Mouse (Mus musculus): ENCODE data around the gene Kctd21. TPM values are rescaled to one million over a fixed set of nuclear protein-coding genes. Genes with fewer than 3 reads are reported as not detected.
A peak's percentile ranks its signal among the peaks of the same experiment; 100 is the strongest.

Kctd21 gene
- polyA plus RNA-seq, 1 experiment from 2014 or later = 5.3 TPM

GRCm38 (mm10) chr7:97375906-97376305 is 43.8 kb downstream of the Kctd21 start:
- no peak overlapping the region for H3K4me2 ChIP-seq
- no peaks in the 10 kb centered on the region for H3K9me3 ChIP-seq (replicated peaks)
- no peak overlapping the region for H3K27ac ChIP-seq
- WGBS = 78% methylated on average over 2 of the region's 2 CpGs
- no peak overlapping the region for H3K4me3 ChIP-seq
- no peak overlapping the region for H3K9ac ChIP-seq
- no peaks in the 10 kb centered on the region for H3K27me3 ChIP-seq
- ATAC-seq = no peak
- peaks cover 12% of the 10 kb centered on the region for H3K4me1 ChIP-seq
- peaks cover 57% of the 10 kb centered on the region for H3K36me3 ChIP-seq (ENCODE audit: poor library complexity, severe bottlenecking)

DNA sequence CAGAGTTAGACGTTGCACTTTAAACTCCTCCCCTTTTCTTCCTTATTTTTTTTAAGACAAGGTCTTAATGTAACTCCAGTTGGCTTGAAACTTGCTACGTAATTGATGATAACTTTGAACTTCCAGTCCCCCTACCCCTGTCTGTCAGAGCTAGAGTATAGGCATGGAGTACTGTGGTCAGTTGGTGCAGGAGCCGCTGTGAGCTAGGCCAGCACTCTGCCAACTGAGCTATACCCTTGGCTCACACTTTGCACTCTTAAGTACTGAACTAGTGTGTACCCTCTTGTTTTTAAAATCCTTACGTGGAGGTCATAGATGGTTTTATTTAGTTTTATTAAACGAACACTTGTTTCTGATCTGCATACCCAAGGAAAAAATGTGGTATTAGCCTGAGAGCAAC is 47.2 kb downstream of the Kctd21 start:
- H3K9me3 ChIP-seq (replicated peaks) = no peaks in the 10 kb centered on the region
- no peak for ATAC-seq
- no peak overlapping the region for H3K27ac ChIP-seq
- no peak overlapping the region for H3K4me3 ChIP-seq
- H3K4me2 ChIP-seq = no peak overlapping the region
- H3K27me3 ChIP-seq = no peaks in the 10 kb centered on the region
- H3K4me1 ChIP-seq = no peaks in the 10 kb centered on the region
- WGBS = 97% methylated on average over 5 of the region's 5 CpGs
- no peak overlapping the region for H3K9ac ChIP-seq
- H3K36me3 ChIP-seq (ENCODE audit: poor library complexity, severe bottlenecking) = peaks cover 82% of the 10 kb centered on the region

GRCm38 (mm10) chr7:97380500-97381123 is 48.5 kb downstream of the Kctd21 start:
- no peaks in the 10 kb centered on the region for H3K4me1 ChIP-seq
- H3K9me3 ChIP-seq (replicated peaks) = no peaks in the 10 kb centered on the region
- WGBS = 92% methylated on average over 5 of the region's 5 CpGs
- H3K4me3 ChIP-seq = no peak overlapping the region
- no peak overlapping the region for H3K4me2 ChIP-seq
- H3K27me3 ChIP-seq = no peaks in the 10 kb centered on the region
- ATAC-seq = no peak
- no peak overlapping the region for H3K9ac ChIP-seq
- H3K27ac ChIP-seq = no peak overlapping the region
- H3K36me3 ChIP-seq (ENCODE audit: poor library complexity, severe bottlenecking) = peaks cover 82% of the 10 kb centered on the region

DNA sequence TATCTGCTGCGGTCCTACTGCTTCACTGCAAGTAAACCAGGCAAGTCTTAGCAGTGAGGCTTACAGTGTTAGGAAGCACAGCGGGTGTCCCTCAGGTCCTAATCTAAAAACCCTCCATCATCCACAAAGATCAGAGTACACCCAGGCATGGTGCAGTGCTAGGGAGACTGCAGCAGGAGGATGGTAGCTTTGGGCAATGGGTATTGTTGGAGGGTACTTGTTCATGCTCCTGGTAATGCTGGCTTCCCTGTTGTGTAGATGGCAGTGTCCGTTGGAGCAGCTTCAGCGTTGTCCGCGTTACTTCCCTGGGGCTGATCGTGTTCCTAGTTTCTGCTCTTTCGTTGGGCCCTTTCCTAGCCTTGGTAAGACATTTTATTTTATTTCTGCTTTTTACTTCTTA is 50.5 kb downstream of the Kctd21 start:
- Histone ChIP-seq H3K27me3 (no peaks in the 10 kb centered on the region), H3K4me1 (0 out of 2 replicates have a peak, but pooled peaks cover 4% of the 10 kb centered on the region), H3K9ac (no peak overlapping the region), H3K9me3 (replicated peaks) (no peaks in the 10 kb centered on the region), H3K27ac (no peak overlapping the region), H3K4me2 (no peak overlapping the region), H3K4me3 (no peak overlapping the region), H3K36me3 (ENCODE audit: poor library complexity, severe bottlenecking) (peaks cover 93% of the 10 kb centered on the region)
- ATAC-seq = no peak
- 96% methylated on average over 8 of the region's 8 CpGs for WGBS

- Histone ChIP-seq H3K27ac (no peak overlapping the region), H3K9me3 (replicated peaks) (no peaks in the 10 kb centered on the region), H3K9ac (no peak overlapping the region), H3K27me3 (no peaks in the 10 kb centered on the region), H3K36me3 (ENCODE audit: poor library complexity, severe bottlenecking) (peaks cover 92% of the 10 kb centered on the region), H3K4me1 (0 out of 2 replicates have a peak, but pooled peaks cover 4% of the 10 kb centered on the region), H3K4me3 (no peak overlapping the region), H3K4me2 (no peak overlapping the region)
- ATAC-seq = peak; percentile 34; the same call in 1 of the 2 replicates
- WGBS = 84% methylated on average over 10 of the region's 10 CpGs
Measured at GRCm38 (mm10) chr7:97383496-97384132, 51.5 kb downstream of the Kctd21 start.

GRCm38 (mm10) chr7:97386106-97386805 is 54.1 kb downstream of the Kctd21 start:
- Histone ChIP-seq H3K27me3 (no peaks in the 10 kb centered on the region), H3K9me3 (replicated peaks) (no peaks in the 10 kb centered on the region), H3K36me3 (ENCODE audit: poor library complexity, severe bottlenecking) (peaks cover 85% of the 10 kb centered on the region), H3K9ac (no peak overlapping the region), H3K4me3 (no peak overlapping the region), H3K4me1 (peaks cover 9% of the 10 kb centered on the region; the same call in 1 of the 2 replicates), H3K4me2 (no peak overlapping the region), H3K27ac (no peak overlapping the region)
- no peak for ATAC-seq
- 89% methylated on average over 7 of the region's 7 CpGs for WGBS

DNA sequence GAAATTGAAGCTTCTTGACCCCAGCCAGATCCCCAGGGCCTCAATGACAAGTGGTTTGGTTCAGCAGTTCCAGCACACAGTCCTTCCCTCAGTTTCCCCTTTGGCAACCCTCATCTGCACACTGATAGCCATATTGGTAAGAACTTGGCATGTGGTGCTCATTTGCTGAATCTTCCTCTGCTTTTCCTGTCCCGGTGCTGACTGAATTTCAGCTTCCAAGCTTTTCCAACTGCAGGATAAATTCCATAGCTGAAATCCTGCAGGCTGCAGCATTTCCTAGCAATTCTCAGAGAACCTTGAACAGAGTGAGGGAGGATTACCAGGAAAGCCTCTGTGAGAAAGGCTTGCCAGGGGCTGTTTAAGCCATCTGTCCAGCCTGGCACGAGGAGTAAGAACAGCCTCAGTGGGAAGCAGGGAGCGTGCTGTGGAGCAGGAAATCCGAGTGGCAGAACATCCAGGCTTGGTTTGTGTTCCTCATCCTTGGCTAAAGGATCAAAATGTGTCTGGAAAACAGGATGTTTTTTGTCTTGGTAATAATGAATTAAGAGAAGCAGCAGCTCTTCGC is 54.8 kb downstream of the Kctd21 start:
- WGBS = 82% methylated on average over 5 of the region's 5 CpGs
- Histone ChIP-seq H3K27ac (peak overlapping the region; percentile 49; the same call in 1 of the 2 replicates), H3K9me3 (replicated peaks) (no peaks in the 10 kb centered on the region), H3K4me3 (no peak overlapping the region), H3K4me1 (peaks cover 14% of the 10 kb centered on the region; the same call in 1 of the 2 replicates), H3K9ac (no peak overlapping the region), H3K36me3 (ENCODE audit: poor library complexity, severe bottlenecking) (peaks cover 79% of the 10 kb centered on the region), H3K4me2 (no peak overlapping the region), H3K27me3 (no peaks in the 10 kb centered on the region)
- ATAC-seq = peak; percentile 60; the same call in 1 of the 2 replicates

DNA sequence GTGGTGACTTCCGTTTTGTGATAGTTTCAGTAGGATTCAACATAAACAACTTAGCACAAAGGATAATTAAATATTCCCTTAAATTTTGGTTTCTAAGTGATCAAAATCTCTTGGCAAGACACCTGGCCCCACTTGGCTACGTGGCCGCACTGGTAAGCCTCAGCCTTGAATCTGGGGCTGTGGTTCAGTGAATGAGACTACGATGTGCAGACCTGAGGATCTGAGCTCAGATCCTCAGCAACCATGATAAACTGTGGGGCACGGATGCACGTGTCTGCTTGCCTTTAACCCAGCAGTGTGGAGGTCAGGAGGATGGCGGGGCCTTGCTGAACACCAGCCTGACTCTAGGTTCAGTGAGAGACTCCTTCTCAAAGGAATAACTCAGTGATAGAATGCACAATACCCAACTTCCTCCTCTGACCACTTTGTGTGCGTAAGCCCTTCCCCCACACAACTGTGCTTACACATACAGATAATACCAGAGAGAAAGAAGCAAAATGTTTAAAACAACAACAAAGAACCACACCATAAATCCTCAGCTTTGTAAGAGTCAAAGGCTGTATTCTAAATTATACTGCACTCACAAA is 55.5 kb downstream of the Kctd21 start:
- no peaks in the 10 kb centered on the region for H3K9me3 ChIP-seq (replicated peaks)
- H3K9ac ChIP-seq = no peak overlapping the region
- H3K36me3 ChIP-seq (ENCODE audit: poor library complexity, severe bottlenecking) = peaks cover 78% of the 10 kb centered on the region
- no peak for ATAC-seq
- no peak overlapping the region for H3K4me2 ChIP-seq
- H3K27ac ChIP-seq = peak overlapping the region; percentile 49; the same call in 1 of the 2 replicates
- WGBS = 92% methylated on average over 8 of the region's 8 CpGs
- no peaks in the 10 kb centered on the region for H3K27me3 ChIP-seq
- H3K4me3 ChIP-seq = no peak overlapping the region
- peaks cover 17% of the 10 kb centered on the region; the same call in 1 of the 2 replicates for H3K4me1 ChIP-seq

DNA sequence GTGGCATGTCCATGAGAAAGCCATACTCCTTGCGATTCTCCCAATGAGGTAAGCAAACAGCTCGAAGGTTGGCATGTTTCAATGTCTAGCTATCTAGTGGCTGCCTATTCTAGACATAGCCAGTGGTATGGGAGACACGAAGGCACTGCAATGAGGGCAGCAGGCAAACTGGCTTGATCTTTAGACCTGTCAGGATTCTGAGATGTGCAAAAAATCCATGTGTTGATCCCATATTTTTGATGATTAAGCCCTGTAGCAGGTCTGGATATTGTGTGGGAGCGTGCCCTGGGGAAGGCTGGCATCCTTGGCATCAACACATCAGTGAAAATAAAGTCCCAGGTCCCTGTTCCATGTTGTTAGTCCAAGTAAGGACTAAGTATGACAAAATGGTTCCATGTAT is 56.4 kb downstream of the Kctd21 start:
- H3K36me3 ChIP-seq (ENCODE audit: poor library complexity, severe bottlenecking) = peaks cover 78% of the 10 kb centered on the region
- peaks cover 17% of the 10 kb centered on the region; the same call in 1 of the 2 replicates for H3K4me1 ChIP-seq
- no peak overlapping the region for H3K9ac ChIP-seq
- WGBS = over 99% methylated on average over 4 of the region's 4 CpGs
- no peak overlapping the region for H3K4me2 ChIP-seq
- H3K9me3 ChIP-seq (replicated peaks) = no peaks in the 10 kb centered on the region
- no peak overlapping the region for H3K27ac ChIP-seq
- ATAC-seq = no peak
- no peak overlapping the region for H3K4me3 ChIP-seq
- H3K27me3 ChIP-seq = no peaks in the 10 kb centered on the region

DNA sequence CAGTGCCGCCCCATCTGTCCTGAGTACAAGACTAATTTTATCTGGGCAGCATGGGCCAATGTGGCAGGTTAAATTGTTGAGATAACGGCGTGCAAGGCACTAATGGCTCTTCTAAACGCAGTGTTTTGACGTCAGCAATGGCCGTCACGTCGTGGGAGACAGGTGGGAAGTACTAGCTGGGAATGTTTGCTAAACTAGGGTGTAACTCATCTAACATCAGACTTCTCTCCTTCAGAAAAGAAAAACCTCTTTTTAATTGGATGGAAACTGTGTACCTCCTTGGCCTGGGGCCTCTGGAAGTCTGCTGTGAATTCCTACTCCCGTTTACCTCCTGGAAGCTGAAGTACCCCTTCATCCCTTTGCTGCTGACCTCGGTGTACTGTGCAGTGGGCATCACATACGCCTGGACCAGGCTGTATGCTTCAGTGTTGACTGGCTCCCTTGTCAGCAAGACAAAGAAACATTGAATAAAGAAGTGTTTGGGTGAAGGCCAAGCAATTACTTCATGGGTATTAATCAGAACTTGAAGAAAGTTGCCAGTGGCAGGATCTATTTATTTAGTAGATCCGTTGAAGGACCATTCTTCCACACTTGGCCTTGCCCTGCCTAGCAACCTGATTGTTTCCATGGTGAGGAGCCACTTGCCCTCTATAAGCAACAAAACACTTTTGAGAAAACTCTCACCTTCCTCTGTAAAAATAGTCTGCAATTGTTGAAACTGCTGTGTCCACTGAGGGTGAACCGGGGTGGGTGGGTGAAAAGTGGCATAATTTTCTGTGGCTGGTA is 59.4 kb downstream of the Kctd21 start:
- WGBS = 32% methylated on average over 13 of the region's 13 CpGs
- Histone ChIP-seq H3K9me3 (replicated peaks) (no peaks in the 10 kb centered on the region), H3K27ac (peak overlapping the region; percentile 85), H3K4me2 (no peak overlapping the region), H3K27me3 (no peaks in the 10 kb centered on the region), H3K9ac (no peak overlapping the region), H3K4me1 (peaks cover 14% of the 10 kb centered on the region; the same call in 1 of the 2 replicates), H3K36me3 (ENCODE audit: poor library complexity, severe bottlenecking) (peaks cover 50% of the 10 kb centered on the region), H3K4me3 (no peak overlapping the region)
- ATAC-seq = peak; percentile 95

GRCm38 (mm10) chr7:97392079-97392445 is 59.9 kb downstream of the Kctd21 start:
- 58% methylated on average over 6 of the region's 6 CpGs for WGBS
- H3K4me2 ChIP-seq = no peak overlapping the region
- H3K27me3 ChIP-seq = no peaks in the 10 kb centered on the region
- H3K9ac ChIP-seq = no peak overlapping the region
- peak; percentile 11; the same call in 1 of the 2 replicates for ATAC-seq
- no peaks in the 10 kb centered on the region for H3K9me3 ChIP-seq (replicated peaks)
- H3K36me3 ChIP-seq (ENCODE audit: poor library complexity, severe bottlenecking) = peaks cover 44% of the 10 kb centered on the region
- H3K27ac ChIP-seq = peak overlapping the region; percentile 62
- H3K4me1 ChIP-seq = peaks cover 13% of the 10 kb centered on the region; the same call in 1 of the 2 replicates
- H3K4me3 ChIP-seq = no peak overlapping the region
